Mouse (Mus musculus) hindbrain, embryonic 11.5 days (tissue): ENCODE measurements around the gene Nkx1-1. TPM values are rescaled to one million over a fixed set of nuclear protein-coding genes. Genes with fewer than 3 reads are reported as not detected.
A peak's percentile ranks its signal among the peaks of the same experiment; 100 is the strongest.

ENCODE experiments used
- ATAC-seq: fragments of 200-750 bp; cut with Nextera tagmentation; 2 replicates; pipeline ENCODE4 v1.8.0; 2017; ENCODE audit warnings: mild to moderate bottlenecking, moderate TSS enrichment, moderate library complexity; ENCODE audit not compliant: low FRiP score
- DNase-seq: peaks from one replicate; pipeline ENCODE4 v3.0.0-alpha.2; 2015; ENCODE audit warnings: low spot score
- H3K27ac ChIP-seq: fragments of 300-500 bp; sonication (generic); 2 replicates; pipeline ENCODE4 v1.5.1; 2014; ENCODE audit warnings: mild to moderate bottlenecking, low read depth, low read length
- H3K27me3 ChIP-seq: fragments of 300-500 bp; sonication (generic); 2 replicates; pipeline ENCODE4 v1.6.1; 2014; ENCODE audit warnings: mild to moderate bottlenecking, low read length, moderate library complexity, mixed read lengths; ENCODE audit not compliant: control insufficient read depth, insufficient read depth
- H3K36me3 ChIP-seq: fragments of 300-500 bp; sonication (generic); 2 replicates; pipeline ENCODE4 v1.6.1; 2014; ENCODE audit warnings: mild to moderate bottlenecking, low read length, moderate library complexity, mixed read lengths; ENCODE audit not compliant: control insufficient read depth, insufficient read depth
- H3K4me1 ChIP-seq: fragments of 300-500 bp; sonication (generic); replicated peaks from 2 replicates; pipeline ENCODE4 v1.6.1; 2014; ENCODE audit warnings: low read length, mixed read lengths; ENCODE audit not compliant: control insufficient read depth, insufficient read depth
- H3K4me2 ChIP-seq: fragments of 300-500 bp; sonication (generic); replicated peaks from 2 replicates; pipeline ENCODE4 v1.6.1; 2014; ENCODE audit warnings: mild to moderate bottlenecking, low read depth, low read length
- H3K4me3 ChIP-seq: fragments of 300-500 bp; sonication (generic); 2 replicates; pipeline ENCODE4 v1.5.1; 2014; ENCODE audit warnings: low read depth, low read length
- H3K9ac ChIP-seq: fragments of 300-500 bp; sonication (generic); 2 replicates; pipeline ENCODE4 v1.6.1; 2014; ENCODE audit warnings: low read depth, low read length
- H3K9me3 ChIP-seq: fragments of 300-500 bp; sonication (generic); 2 replicates; pipeline ENCODE4 v1.6.1; 2016; ENCODE audit warnings: low read length; ENCODE audit not compliant: control insufficient read depth
- WGBS: fragments of 180-500 bp; shearing (Covaris S2); extraction: QIAGEN DNeasy Blood & Tissue Kit; methylation state at CpG from one replicate; pipeline ENCODE4 v1.1.7; 2014; 5-methylcytosine and 5-hydroxymethylcytosine counted together
- polyA plus RNA-seq: library from polyadenylated mRNA; unstranded; fragments of >200 nt; fragmentation: Nextera tagmentation; extraction: Ambion mirVana; gene quantifications from 2 replicates; pipeline ENCODE4 v1.2.1, GENCODE M21; 2014

Nkx1-1 gene
- polyA plus RNA-seq = 0.32 and 0.60 TPM in 2 replicates

DNA sequence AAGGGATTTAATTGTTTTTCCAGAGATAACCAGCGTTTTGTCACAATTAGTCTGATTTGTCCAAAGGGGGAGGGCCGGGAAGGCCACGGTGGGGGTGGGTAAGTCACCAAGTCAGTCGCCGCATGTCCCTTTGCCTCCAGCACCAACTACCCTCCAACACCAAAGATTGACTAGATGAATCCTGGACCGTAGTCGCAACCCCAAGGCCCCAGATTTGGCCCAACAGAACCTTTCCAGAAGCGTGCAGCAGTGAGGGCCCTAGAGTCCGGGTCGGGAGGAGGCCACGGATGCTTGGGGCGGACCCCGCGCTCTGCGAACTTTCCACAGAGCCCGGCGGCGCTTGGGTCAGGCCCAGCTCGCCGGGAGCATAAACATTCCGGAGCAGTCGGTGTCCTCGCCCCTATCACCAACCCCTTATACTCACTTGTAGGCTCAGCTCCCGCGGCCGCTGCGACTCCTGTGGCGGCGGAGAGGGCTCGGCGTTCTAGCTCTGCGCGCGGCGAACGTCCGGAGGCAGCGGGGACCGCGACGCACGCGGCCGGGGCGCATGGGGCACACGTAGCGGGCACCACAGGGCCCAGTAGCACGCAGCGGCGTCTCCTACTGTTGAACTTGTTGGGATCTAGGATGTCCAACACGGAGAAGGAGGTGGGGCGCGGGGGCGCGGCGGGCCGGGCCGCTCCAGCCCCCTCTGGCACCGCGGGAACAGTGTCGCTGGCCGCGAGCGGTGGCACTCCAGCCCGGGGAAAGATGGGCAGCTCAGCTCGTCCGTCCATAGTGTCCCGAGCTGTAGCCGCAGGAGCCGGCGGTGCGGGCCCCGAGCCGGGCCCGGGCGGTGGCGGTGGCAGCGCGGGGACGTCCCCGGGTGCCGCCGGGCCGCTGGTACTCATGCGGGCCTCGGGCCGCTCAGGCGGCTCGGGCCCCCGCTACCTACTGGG lies at the start of gene Nkx1-1:
Gene Nkx1-1, minus strand, starts transcription at position 776 of the 938 bp plus-strand sequence.
- WGBS = 1% methylated on average over 75 of the region's 90 CpGs
- DNase-seq = peak; percentile 53
- Histone ChIP-seq H3K4me1 (peaks cover 28% of the 10 kb centered on the region), H3K27ac (0 out of 2 replicates have a peak within 1 kb of the TSS, but pooled peaks have one; percentile 36), H3K36me3 (no peaks in the 10 kb centered on the region), H3K9ac (no peak within 1 kb of the TSS), H3K4me3 (peak within 1 kb of the TSS; percentile 32), H3K27me3 (peaks cover 97% of the 10 kb centered on the region), H3K9me3 (no peaks in the 10 kb centered on the region), H3K4me2 (peak within 1 kb of the TSS; percentile 32)
- no peak for ATAC-seq

DNA sequence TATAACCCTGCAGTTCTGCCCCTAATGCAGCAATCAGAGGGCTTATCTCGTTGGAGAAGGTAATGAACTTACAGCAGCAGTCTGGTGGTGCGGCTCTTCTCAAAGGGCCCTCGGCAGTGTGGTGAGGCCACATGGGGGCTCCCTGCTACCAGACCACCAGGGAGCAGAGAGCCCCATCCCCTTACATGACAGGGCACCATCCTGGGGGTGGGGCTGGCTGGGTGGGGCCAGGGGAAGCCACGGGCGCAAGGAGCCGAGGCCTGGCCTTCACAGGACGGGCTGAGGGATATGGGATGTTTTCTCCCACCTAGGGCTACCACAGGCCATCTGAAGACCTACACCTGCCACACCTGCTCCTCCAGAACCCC lies 47.5 kb upstream of the Nkx1-1 start:
- no peaks in the 10 kb centered on the region for H3K36me3 ChIP-seq
- no peaks in the 10 kb centered on the region for H3K4me1 ChIP-seq
- no peak overlapping the region for H3K4me3 ChIP-seq
- H3K9ac ChIP-seq = no peak overlapping the region; the same call in 1 of the 2 replicates
- no peaks in the 10 kb centered on the region for H3K27me3 ChIP-seq
- peak overlapping the region; percentile 33 for H3K27ac ChIP-seq
- no peaks in the 10 kb centered on the region for H3K9me3 ChIP-seq
- H3K4me2 ChIP-seq = no peak overlapping the region
- ATAC-seq = peak; percentile 19; the same call in 1 of the 2 replicates
- DNase-seq = no peak
- 53% methylated on average over 7 of the region's 7 CpGs for WGBS

DNA sequence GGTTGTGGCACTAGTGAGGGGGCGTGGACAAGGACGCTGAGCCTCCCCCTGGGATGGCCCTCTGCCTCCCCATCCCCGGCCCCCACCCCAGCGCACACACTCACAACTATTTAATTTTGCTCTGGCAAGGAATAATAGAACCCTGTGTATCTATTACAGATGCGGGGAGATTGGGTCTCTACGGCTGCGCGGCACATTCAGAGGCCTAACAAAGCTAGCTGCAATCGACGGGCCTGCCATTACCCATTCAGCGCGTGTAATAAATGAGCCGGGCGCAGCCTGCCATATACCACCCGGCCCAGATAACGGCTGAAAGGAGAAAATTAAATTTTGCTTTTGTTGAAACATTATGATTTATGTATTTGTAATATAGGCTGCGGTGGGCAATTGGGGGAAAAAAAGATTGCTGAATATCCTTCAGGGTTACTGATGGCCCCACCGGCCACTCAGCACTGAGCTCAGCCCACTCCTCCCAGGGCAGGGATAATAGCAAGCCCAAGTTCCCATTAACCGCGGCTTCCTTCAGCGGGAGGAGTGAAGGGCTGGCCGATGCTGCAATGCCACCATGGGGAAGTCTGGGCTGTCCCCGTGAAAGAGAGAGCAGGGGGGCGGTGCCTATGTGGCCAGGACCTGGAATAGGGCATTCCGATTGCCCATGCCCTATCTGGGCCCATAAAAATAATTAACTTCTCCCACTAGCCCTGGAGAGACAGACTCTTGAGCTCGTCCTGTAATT lies 47.0 kb upstream of the Nkx1-1 start:
- no peaks in the 10 kb centered on the region for H3K9me3 ChIP-seq
- H3K4me2 ChIP-seq = no peak overlapping the region
- ATAC-seq (peak; percentile 60), DNase-seq (no peak)
- no peak overlapping the region for H3K4me3 ChIP-seq
- H3K4me1 ChIP-seq = no peaks in the 10 kb centered on the region
- no peaks in the 10 kb centered on the region for H3K36me3 ChIP-seq
- no peaks in the 10 kb centered on the region for H3K27me3 ChIP-seq
- H3K9ac ChIP-seq = no peak overlapping the region; the same call in 1 of the 2 replicates
- peak overlapping the region; percentile 33 for H3K27ac ChIP-seq
- WGBS = 45% methylated on average over 26 of the region's 26 CpGs

DNA sequence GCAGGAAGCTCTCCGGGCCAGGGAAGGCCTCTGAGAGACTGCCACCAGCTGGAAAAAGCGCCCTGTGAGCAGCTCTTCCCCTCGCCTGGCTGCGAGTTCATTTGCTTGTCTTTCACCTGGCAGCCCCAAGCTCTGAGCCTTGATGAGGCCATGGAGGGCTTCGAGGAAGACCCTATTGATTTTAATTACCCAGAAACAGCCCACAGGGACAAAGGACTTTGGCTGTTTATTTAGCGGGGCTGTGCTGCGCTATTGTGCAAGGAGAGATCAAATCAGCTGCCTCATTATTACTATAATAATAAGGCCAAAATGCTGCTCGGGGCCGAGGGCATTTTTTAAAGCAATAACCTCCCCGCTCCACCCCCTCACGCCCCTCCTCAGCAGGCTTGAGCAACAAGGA lies 31.7 kb upstream of the Nkx1-1 start:
- Histone ChIP-seq H3K36me3 (no peaks in the 10 kb centered on the region), H3K9me3 (no peaks in the 10 kb centered on the region), H3K27ac (peak overlapping the region; percentile 55; the same call in 1 of the 2 replicates), H3K4me1 (0 out of 2 replicates have a peak, but pooled peaks cover 3% of the 10 kb centered on the region), H3K4me3 (no peak overlapping the region), H3K4me2 (no peak overlapping the region), H3K27me3 (no peaks in the 10 kb centered on the region), H3K9ac (no peak overlapping the region)
- 59% methylated on average over 11 of the region's 11 CpGs for WGBS
- no peak for DNase-seq
- ATAC-seq = peak; percentile 54; the same call in 1 of the 2 replicates

DNA sequence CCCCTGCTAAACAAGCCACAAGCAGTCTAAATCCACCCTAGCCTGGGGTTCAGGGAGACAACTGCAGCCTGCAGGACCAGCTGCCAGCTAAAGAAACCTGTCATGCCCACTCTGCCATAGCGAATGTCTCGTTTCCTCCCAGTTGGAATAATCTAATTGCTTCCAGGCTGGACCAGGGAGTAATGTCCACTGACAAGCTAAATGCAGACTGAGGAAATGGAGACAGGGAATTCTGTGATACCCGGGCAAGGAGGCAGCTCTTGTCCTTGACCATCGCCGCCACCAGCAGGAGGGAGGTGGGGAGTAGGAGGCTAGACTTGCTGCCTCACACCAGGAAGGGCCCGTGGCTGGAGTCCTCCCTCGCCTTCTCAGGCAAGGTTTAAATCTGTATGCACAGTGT lies 30.6 kb upstream of the Nkx1-1 start:
- Histone ChIP-seq H3K4me2 (no peak overlapping the region), H3K36me3 (no peaks in the 10 kb centered on the region), H3K27me3 (no peaks in the 10 kb centered on the region), H3K27ac (no peak overlapping the region), H3K9me3 (no peaks in the 10 kb centered on the region), H3K9ac (no peak overlapping the region), H3K4me1 (0 out of 2 replicates have a peak, but pooled peaks cover 3% of the 10 kb centered on the region), H3K4me3 (no peak overlapping the region)
- DNase-seq (no peak), ATAC-seq (no peak)
- 69% methylated on average over 7 of the region's 7 CpGs for WGBS

DNA sequence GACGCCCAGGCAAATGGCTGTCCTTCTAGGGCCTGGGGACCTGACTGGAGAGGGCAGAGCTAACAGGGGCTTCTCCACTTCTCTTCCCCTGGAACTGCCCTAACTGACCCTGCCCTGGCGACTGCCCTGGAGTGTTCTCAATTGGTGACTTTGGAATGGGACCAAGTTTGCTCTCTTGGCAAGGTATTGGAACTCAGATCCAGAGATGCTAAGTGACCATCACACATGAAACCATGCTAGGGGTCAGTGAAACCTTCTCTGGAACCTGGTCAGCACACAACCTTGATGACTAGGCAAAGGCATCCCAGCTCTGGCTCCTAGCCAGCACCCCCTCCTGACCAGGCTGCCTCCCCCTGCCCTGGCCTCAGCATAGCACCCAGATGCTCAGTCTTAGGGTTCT lies 25.3 kb upstream of the Nkx1-1 start:
- Histone ChIP-seq H3K9ac (no peak overlapping the region), H3K4me2 (no peak overlapping the region), H3K36me3 (no peaks in the 10 kb centered on the region), H3K27ac (no peak overlapping the region), H3K27me3 (no peaks in the 10 kb centered on the region), H3K4me3 (no peak overlapping the region), H3K4me1 (0 out of 2 replicates have a peak, but pooled peaks cover 3% of the 10 kb centered on the region), H3K9me3 (no peaks in the 10 kb centered on the region)
- DNase-seq (no peak), ATAC-seq (no peak)
- 62% methylated on average over 2 of the region's 2 CpGs for WGBS

DNA sequence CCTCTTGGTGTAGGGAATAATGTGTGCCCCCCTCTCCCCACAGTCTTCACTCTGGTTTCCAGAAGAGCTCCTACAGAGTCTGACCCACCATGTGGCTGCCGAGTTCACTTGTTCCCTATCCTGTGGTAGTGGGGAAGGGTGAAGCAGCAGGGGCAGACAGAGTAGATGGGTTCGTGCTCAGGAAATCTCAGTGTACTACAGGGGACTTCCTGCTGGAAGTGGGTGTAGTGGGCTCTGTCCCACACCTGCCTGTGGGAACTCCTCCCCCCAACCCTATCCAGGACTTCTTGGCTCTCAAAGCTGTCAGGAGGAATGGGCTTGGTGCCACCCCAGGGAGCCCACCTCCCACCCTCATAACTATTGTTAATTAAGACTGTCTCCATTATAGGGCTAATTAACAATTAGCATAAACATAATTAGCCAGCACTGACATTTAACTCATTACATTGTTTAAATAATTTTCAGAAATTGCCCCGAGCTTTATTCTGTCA lies 24.4 kb upstream of the Nkx1-1 start:
- Histone ChIP-seq H3K27me3 (no peaks in the 10 kb centered on the region), H3K4me1 (0 out of 2 replicates have a peak, but pooled peaks cover 3% of the 10 kb centered on the region), H3K4me2 (no peak overlapping the region), H3K4me3 (no peak overlapping the region), H3K36me3 (no peaks in the 10 kb centered on the region), H3K27ac (no peak overlapping the region), H3K9me3 (no peaks in the 10 kb centered on the region), H3K9ac (no peak overlapping the region)
- no peak for ATAC-seq
- 61% methylated on average over 3 of the region's 3 CpGs for WGBS
- no peak for DNase-seq

DNA sequence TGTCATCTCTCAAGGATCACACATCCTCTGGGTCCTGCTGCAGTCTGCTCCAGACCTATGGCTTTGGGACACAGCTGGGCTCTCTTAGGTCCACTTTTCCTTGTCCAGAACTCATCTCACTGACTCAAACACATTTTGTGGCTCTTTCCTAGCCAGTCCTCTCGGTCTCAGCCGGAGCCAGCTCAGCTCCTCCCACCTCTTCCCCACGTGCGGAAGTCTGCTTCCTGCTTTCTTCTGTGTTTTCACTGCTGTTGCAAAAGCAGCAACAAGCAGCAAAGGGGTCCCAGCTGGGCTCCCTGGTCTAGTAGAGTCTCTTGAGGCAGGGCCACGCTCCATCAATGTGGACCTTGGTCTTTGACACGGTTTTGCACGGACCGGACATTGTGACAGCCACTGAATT lies 22.0 kb upstream of the Nkx1-1 start:
- DNase-seq (no peak), ATAC-seq (no peak)
- WGBS = 64% methylated on average over 8 of the region's 8 CpGs
- no peaks in the 10 kb centered on the region for H3K9me3 ChIP-seq
- no peaks in the 10 kb centered on the region for H3K4me1 ChIP-seq
- no peak overlapping the region for H3K4me3 ChIP-seq
- no peak overlapping the region for H3K27ac ChIP-seq
- no peak overlapping the region for H3K9ac ChIP-seq
- H3K4me2 ChIP-seq = no peak overlapping the region
- H3K27me3 ChIP-seq = no peaks in the 10 kb centered on the region
- no peaks in the 10 kb centered on the region for H3K36me3 ChIP-seq
